Mouse (Mus musculus) urinary bladder, adult 18-20 months (tissue): Measurements from ENCODE around the gene Nyap1.

ENCODE experiments used
- DNase-seq, 2 experiments: peaks; one replicate each; pipeline ENCODE4 v3.0.0; 2022; ENCODE audit warnings: low spot score in 2 of 2, mixed read lengths in 2 of 2

The Nyap1 gene

DNA sequence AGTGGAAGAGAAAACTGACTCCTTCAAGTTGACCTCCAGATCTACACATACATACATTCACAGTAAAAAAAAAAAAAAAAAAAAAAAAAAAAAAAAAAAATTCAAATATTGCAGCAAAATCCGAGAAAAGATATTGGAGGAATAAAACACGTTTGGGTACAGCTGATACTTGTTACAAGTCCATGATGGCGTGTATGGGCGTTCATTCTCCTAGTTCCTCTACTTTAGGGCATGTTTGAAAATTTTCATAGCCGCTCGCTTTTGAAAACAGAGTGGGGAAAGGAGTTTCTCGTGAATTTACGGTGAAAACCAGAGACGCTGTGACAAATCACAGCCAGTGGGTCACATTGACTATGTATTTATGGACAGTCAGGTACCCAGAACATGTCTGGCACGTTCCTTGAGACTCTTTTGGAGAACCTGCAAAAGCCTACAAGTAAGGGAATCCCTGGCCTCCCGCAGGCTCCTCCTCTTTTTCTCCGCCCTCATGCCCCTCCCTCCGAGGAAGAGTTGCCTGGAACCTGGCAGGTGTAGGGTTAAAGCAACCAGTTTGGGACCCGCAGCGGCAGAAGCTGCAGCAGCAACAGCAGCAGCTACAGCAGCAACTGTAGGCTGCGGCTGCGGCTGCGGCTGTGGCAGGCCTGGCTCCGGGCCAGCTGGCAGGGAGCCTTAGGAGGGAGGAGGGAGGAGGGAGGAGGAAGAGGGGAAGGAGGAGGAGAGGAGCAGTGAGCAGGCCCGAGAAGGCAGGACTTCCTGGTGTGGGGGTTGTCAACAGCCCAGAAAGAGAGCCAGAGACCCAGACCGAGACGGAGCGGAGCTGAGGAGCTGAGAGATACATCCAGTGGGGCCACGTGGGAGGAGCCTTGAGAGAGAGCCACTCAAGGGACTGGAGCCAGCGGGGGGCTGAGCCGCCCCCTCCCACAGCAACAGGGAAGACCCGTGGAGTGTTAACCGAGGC is 4.1 kb upstream of the Nyap1 start, which contains the start of gene Tsc22d4:
Gene Tsc22d4, plus strand, starts transcription at position 517 of the 958 bp plus-strand sequence.
- DNase-seq, result peak in 1 of 2 experiments; percentile 88

DNA sequence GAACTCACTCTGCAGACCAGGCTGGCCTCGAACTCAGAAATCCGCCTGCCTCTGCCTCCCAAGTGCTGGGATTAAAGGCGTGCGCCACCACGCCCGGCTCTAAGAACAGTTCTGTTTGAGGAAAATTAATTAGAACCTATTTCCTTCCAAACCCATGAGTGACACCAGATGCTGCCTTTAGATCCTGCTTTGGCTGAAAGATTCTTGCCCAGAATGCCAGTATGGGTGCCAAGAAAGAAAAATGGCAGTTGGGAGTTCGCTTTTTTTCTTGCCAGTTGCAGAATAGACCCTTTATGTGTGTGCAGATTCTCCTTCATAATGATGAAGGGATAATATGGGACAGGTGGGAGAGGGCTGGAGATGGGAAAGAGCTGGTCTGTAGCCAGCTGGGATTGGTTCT is 2.8 kb upstream of the Nyap1 start:
- DNase-seq, result no peak

DNA sequence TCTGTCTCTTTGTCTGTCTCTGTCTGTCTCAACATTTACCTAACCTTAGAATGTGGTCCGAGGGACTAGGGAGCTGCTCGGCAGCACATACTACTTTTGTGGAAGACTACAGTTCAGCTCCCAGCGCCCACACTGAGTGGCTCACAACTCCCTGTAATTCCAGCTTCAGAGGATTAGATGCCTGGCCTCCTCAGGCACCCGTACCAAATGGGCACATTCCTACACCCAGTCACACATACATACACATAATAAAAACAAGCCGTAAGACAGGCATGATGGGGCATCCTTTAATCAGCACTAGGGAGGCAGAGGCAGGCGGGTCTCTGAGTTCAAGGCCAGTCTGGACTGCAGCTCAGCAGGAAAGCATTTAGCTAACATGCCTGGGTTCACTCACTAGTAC is 1.4 kb upstream of the Nyap1 start:
- DNase-seq, result no peak

DNA sequence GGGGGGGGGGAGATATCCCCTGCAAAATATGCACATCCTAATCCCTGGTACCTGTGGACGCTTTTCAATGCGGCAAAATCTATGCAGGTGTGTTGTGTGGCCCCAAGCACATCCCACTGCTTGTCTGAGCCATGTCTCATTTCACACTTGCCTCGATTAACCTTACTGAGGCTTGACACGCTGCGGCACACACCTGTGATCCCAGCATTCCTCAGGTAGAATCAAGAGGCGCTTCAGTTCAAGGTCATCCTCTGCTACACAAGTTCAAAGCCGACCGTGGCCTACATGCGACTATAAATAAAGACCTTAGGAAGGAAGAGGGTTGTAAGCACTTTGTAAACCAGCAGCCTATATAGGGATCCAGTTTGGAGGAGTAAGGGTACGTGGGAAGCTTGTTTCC is 641 bp upstream of the Nyap1 start:
- no peak for DNase-seq

DNA sequence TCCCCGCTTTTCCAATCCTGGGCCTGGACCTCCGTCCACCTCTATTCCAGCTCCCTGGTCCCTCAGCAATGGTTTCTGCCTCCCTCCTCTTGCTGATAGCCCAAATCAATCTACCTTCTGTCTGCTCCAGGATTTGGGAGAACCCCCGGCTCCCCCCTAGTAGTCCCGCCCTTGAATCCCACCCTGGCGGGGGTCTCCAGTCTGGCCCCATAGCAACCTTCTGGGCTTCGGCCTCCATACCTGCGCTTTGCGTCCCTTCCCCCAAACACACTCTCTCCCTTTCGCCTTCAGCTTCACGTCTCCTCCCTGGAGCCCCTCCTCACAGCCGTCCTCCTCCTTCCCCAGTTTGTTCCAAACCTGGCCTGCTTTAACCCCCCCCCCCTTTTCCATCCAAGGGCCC is 901 bp downstream of the Nyap1 start:
- DNase-seq, result no peak

DNA sequence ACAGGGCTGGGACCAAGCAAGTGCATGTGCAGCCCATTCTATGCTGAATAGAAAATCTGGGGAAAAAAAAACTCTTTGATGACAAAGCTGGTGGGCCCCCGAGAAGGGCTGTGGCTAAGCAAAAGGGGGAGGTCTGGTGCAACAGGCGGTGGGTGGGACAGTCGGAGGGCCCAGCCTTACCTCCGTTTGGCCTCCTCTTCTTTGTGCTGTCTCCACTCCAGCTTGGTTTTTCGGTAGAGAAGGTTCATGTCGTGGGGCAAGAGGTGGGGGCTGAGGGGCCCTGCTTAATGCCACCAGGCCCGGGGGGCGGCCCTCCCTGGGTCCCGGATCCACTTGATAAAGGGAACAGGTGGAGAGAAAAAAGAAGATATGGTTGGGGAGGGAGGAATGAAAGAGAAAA is 1.9 kb downstream of the Nyap1 start:
- DNase-seq, result no peak

DNA sequence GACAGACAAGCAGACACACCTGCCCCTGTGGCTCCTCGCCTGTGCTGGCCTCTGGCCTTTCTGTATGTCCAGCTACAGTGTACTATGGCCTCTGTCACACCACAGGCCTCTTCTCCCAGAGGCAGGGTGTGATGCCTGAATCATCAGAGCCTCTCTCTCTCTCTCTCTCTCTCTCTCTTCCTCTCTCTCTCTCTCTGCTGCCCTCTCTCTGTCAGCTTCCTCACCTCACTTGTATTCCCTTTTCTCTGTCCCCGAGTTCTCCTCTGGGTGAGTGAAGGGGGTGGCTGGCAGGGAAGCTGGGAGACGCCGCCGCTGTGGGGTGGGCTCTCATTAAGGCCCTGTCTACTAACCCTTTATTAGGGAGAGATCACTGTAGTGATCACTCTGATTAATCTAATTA is 2.9 kb downstream of the Nyap1 start:
- no peak for DNase-seq

DNA sequence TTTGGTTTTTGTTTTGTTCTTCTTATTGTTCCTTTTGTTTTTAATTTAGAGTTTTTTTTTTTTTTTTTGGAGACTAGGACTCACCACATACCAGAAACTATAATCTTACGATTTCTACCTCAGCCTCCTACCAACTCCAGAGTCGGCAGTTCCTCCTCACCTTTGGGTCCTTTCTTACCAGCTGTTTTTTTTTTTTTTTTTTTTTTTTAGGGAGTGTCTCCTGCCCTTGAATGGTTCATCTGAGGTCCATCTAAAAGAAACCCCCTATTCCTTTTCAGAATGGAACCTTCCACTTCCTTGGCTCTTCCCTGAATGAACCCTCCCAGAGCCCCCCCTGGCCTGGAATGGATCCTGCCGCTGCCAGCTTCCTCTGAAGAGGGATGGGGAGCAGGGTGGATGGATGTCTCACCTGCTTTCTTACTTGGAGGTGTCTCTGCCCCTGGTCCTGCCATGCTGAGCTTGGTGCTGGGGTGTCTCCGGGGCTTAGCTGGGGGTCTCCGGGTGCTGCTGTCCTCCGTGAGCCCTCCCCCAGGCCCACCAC is 3.9 kb downstream of the Nyap1 start:
- no peak for DNase-seq

DNA sequence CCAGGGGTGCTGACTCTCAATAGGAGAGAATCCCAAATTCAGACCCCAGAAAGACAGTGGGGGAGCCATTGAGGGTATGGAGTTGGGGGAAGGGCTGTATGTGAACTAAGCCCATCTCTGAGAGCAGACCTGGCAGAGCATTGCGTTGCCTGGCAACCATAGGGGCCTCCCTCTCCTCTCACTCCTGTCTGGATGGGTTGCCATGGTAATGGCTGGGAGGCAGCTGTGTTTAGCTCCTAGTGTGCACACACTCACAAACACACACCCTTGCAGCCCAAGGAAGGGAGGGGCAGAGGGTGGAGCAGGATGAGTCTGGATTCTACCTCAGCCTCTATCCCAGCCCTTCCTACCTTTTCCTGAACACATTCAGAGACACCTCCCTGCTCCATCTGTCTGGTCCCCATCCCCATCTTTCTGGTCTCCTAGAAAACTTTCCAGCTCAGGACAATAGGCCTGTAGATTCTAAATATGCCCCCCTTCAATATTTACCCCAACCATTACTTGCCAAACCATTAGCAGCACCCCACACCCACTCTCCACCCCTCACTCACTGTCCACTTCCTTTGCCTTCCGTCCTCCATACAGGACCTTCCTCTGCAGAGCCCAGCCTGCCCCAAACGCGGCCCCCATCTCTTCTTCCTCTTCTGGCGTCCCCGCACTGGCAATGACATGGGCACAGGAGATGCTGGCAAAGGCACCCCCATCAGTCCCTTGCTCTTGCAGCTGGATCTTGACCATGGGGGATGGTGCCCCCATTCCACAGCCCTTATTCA is 6.9 kb downstream of the Nyap1 start:
- no peak for DNase-seq

DNA sequence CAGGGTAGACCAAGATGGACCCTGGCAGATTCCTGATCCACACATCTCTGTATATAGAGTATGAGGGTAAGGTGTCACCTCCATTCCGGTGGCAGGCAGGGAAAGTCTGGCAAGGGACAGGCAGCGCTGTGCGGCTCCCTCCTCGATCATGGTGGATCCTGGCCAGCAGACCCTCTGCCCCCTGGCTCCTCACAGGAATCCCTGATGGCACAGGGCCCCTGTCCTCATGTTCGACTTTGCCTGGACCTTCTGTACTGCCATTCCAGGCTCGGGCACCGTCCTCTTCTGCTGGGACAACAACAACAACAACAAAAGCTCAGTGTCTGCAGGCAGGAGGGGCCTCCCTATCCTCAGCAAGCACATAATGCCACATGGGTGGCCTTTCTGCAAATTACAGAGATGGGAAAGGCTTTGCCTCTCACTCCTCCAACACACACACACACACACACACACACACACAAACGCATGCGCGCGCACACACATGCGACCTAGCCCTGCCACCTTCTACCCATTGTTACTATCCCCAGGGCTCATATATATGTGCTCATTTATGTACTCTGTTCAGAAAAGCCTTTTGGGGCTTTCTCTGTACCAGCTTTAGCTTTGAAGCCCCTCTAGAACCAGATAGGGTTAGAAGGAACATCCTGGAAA is 7.6 kb downstream of the Nyap1 start:
- no peak for DNase-seq

DNA sequence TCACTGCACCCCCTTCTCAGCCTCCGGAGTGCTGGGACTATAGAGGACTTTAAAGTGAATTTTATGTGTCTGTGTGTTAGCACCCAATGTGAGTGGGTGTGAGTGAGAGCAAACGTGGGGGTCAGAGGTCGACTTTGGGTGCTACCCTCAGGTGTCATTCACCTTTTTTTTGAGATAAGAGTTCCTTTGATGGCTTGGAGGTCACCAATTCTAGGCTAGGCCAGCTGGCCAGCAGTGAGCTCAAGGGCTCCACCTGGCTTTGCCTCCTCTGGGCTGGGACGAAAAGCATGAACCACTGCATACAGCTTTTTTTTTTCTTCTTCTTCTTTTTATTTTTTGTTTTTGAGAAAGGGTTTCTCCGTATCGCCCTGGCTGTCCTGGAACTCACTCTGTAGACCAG is 14.6 kb downstream of the Nyap1 start:
- no peak for DNase-seq

DNA sequence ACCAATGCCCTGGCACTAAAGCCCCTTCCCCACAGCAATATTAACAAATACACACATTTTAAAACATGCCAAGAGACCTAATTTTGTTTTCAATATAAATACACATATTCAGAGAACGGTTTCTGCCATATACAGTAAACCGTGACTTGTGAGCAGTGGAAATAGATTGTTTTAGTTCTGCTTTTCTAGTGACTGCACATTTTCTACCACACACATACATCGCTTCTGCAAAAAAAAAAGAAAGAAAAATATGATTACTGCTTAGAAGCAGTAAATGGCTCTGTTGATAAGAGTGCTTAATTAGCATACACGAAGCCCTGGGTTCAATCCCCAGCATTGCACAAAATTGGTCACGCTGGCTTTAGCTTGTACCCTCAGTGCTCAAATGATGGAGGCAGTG is 17.6 kb downstream of the Nyap1 start:
- DNase-seq, result no peak

DNA sequence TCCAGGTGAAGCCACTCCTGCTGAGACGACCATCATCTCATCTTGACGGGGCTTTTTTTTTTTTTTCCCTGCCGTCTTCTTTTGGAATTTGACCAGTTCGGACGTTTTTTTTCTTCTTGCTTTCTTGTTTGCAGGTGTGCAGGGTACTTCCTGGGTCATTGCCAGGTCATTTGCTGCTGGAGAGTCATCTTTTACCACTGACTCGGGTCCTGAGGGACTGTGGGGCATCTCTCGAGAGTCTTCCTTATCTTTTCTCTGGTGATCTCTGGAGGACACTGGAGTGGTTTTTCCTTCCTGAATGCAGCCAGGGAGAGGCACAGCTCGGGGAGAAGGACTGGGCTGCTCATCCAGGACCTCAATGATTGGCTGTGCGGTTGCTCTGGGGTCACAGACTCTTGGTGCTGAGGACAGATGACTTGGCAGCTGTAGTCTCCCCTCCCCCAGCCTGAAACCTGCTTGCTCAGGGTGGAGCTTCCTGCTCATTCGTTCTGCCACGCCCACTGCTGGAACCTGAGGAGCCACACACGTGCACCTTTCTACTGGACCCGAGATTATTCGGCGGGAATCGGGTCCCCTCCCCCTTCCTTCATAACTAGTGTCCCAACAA is 20.7 kb downstream of the Nyap1 start:
- DNase-seq, result peak; percentile 32 to 33

DNA sequence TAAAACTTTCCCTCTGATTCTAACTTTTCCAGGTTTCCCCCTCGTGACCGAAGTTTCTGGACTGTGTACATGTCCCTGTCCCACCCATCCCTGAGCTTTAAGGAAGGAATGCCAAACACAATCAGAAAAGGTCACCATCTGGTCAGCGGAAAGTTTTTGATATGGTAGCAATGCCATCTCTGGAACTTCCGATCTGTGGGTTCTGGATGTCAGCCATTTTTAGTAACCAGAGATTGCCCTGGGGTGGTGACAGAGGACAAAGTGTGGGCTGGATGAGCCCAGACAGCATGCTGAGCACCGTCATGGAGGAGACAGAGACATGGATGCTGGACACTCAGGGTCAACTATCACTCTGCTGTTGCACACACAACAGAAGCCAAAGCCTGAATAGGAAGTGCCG is 22.3 kb downstream of the Nyap1 start:
- no peak for DNase-seq

DNA sequence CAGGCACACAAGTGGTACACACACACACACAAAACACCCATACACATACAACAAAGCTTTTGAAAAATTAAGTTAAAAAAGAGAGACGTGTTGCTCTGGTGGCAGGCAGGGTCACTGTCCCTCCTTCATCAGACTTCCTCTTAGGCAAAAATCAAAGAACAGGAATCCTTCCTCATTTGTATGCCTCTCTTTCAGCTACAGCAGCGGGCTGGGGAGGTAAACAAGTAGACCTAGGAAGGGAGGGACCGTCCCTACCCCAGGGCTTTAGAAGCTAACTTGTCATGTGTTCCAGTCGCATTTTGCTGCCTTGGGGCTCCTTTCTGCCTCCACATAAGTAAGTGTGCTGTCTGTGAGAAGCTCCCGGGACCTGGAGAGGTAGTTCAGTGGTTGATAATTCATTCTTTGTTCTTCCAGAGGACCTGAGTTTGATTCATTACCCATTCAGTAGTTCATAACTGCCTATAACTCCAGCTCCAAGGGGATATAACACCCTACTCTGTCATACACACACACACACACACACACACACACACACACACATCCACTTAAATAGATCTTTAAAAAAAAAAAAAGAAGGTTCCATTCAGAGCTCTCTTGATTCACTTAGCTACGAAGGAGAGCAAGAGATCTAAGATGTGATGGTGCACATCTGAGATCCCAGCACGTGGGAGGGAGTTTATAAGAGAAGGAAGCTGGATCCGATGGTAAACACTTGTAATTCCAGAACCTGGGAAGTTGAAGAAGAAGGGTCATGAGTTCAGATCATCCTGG is 23.2 kb downstream of the Nyap1 start:
- no peak for DNase-seq

DNA sequence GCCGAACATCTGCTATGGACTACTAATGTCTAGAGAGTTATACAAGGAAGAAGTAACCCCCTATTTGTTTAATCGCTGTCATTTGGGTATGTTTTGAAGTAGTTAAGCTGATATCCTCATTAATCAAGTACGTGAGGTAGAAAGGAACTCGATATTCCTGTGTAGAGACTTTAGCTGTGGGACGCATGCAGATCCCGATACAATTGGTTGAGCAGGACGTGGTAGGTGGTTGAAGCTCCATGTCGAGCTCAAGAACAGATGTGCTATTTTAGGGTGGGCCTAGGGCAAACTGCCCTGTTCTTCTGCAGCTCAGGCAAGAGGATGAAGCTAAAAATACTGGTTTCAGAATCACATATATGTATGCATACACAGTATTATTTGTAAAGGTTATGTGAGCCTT is 25.7 kb downstream of the Nyap1 start:
- DNase-seq, result no peak

DNA sequence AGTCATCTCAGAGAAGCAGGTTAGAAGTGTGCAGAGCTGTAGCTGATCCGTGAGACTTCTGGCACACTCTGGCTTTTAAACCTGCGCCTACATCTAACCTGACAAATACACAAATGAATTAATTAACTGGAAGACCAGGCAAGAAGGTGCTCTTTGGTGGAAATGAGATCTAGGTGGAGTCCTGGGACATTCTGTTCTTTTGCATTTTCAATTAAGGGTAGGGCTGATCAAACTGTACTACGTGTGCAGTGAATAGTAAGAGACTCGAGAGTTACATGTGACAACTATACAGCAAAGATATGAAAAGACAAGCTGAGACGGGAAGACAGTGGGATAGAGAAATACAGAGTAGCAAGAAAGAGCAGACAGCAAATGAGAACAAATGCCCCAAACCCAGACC is 28.0 kb downstream of the Nyap1 start:
- no peak for DNase-seq

DNA sequence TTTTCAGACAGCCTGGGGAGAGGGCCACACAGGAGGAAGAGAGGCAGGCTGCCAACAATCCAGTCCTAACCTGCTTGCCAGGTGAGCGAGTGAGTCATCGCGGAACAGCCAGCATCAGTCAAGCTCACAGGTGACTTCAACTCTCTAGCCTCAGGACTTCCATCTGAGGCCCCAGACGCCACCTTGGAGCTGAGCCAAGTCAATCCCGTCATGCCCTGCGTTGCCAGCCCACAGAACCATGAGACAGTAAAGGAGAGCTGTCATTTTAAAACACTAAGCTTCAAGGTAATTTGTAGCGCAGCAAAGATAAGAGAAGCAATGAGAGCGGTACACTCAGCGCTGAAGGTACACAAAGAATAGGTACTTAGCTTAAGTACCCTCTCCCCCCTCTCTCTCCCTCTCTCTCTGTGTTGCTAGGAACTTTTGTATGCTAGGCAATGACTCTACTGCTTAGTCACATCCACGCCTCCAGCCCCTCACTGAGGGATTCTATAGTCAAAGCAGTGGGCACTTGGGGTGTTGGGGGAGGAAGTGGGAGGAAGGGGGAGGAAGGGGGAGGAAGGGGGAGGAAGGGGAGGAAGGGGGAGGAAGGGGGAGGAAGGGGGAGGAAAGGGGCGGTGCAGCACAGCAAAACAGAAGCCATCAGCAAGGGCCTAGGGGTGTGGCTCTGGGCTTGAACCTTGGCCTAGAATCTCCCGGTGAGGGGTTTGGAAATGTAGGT is 34.3 kb downstream of the Nyap1 start:
- DNase-seq, result peak; percentile 86 to 87

DNA sequence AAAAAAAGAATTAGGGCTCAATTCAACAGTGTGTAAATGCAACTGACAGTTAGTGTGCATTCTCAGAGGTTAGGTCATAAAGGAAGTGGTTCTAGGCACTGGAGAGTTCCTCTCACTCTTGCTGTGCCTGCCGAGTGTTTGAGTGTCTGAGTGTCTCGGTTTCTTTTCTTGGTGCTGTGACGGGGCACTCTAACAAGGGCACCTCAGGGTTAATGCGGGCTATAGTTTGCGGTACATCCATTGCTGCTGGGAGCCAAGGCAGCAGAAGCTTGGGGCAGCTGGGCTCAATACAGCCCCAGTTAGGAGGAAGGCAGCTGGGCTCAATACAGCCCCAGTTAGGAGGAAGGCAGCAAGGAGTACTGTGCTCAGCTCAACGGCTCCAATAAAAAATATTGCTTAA is 36.2 kb downstream of the Nyap1 start:
- no peak for DNase-seq

DNA sequence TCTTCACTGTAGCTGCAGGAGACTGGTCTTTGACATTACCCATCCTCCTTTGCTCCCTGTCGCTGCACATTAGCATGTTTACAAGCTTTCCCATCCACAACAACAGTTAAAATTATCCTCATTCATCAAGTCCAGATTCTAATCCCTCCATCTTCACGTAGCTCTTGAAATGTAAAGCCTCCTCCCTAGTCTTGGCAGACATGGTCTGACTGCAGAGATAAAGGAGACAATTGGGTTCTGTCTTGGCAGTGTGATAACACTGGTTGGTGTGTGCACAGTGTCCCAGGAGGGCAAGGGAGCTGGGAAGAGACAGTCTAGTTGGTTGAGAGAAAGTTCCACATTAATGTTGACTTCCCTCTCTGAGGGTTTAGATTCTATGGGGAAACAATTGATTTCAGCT is 41.6 kb downstream of the Nyap1 start:
- DNase-seq, result no peak
